Mouse (Mus musculus): ENCODE results near the gene Clasp1.

DNA sequence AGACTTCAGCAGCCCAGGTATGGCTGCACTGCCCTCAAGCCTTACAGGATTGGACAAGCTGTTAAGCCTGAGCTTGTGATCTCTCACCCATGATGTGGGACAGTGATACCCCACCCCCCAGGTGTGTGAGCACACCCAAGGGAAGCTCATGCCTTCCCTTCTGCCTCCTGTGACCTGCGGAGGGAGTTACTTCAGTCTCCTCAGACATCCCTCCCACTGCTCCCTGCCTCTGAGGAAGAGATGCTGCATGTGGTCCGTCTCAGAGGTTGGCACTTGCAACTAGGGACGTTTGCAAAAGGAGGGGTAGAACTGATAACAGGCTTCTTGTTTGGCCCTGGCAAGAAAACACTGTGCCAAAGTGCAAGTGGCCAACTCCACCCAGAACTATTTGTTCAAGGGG lies 234.0 kb downstream of the Clasp1 start:
- TF ChIP-seq CTCF (IDR thresholded peaks at IDR 0.05), result no peak
- TF ChIP-seq EP300 (IDR thresholded peaks at IDR 0.05), result no peak
